Mouse (Mus musculus) kidney, adult 2 months (tissue): Measurements from ENCODE around the gene Dpf1.

Experiments used
- CTCF ChIP-seq: fragments of 200-500 bp; conservative IDR thresholded peaks from 2 replicates; pipeline ENCODE4 v1.5.1; 2011; ENCODE audit warnings: low read depth, mild to moderate bottlenecking, control low read depth, low read length, moderate library complexity, mixed read lengths; ENCODE audit not compliant: insufficient read depth, insufficient read length
- POLR2A ChIP-seq: fragments of 200-500 bp; IDR thresholded peaks from one replicate; pipeline ENCODE4 v1.6.1; 2011; ENCODE audit warnings: low read depth, low read length, control low read depth

GRCm38 (mm10) chr7:29288942-29289638 is 14.7 kb upstream of the Dpf1 start, which contains the start of gene Ppp1r14a:
- TF ChIP-seq POLR2A (no peak), CTCF (peak; percentile 64)
